Mouse (Mus musculus) kidney, adult 2 months (tissue): ENCODE data around the gene Abhd16a. TPM values are rescaled to one million over a fixed set of nuclear protein-coding genes. Genes with fewer than 3 reads are reported as not detected.

Experiments used
- DNase-seq: peaks from one replicate; pipeline ENCODE4 v3.0.0; 2021
- H3K27ac ChIP-seq: fragments of 200-500 bp; 2 replicates; pipeline ENCODE4 v1.5.1; 2012; ENCODE audit warnings: low read depth, low read length, control low read depth, inconsistent platforms; ENCODE audit not compliant: insufficient read depth
- H3K27me3 ChIP-seq: fragments of 200-500 bp; replicated peaks from 2 replicates; pipeline ENCODE4 v1.6.1; 2012; ENCODE audit warnings: mild to moderate bottlenecking, moderate library complexity, low read length, inconsistent platforms; ENCODE audit not compliant: control insufficient read depth, insufficient read depth
- H3K36me3 ChIP-seq: fragments of 200-500 bp; 2 replicates; pipeline ENCODE4 v1.6.1; 2012; ENCODE audit warnings: mild to moderate bottlenecking, moderate library complexity, low read length, inconsistent platforms; ENCODE audit not compliant: control insufficient read depth, insufficient read depth
- H3K4me1 ChIP-seq: fragments of 200-500 bp; 2 replicates; pipeline ENCODE4 v1.6.1; 2011; ENCODE audit warnings: low read length; ENCODE audit not compliant: control insufficient read depth, insufficient read depth
- H3K4me3 ChIP-seq: fragments of 200-500 bp; 2 replicates; pipeline ENCODE4 v1.5.1; 2011; ENCODE audit warnings: mild to moderate bottlenecking, low read depth, low read length, control low read depth; ENCODE audit not compliant: insufficient read depth
- CTCF ChIP-seq: fragments of 200-500 bp; conservative IDR thresholded peaks from 2 replicates; pipeline ENCODE4 v1.5.1; 2011; ENCODE audit warnings: low read depth, mild to moderate bottlenecking, control low read depth, low read length, moderate library complexity, mixed read lengths; ENCODE audit not compliant: insufficient read depth, insufficient read length
- POLR2A ChIP-seq: fragments of 200-500 bp; IDR thresholded peaks from one replicate; pipeline ENCODE4 v1.6.1; 2011; ENCODE audit warnings: low read depth, low read length, control low read depth
- whole genome bisulfite sequencing: fragments of 180-500 bp; shearing (Covaris S2); methylation state at CpG from one replicate; pipeline ENCODE4 v1.1.7; 2018; 5-methylcytosine and 5-hydroxymethylcytosine counted together
- polyA plus RNA-seq: library from polyadenylated mRNA; depleted of rRNA; stranded (reverse); fragments of >200 nt; gene quantifications from 2 replicates; pipeline ENCODE4 v1.2.3, GENCODE M21; 2012

Gene Abhd16a
- polyA plus RNA-seq, 1 experiment: 156 TPM

DNA sequence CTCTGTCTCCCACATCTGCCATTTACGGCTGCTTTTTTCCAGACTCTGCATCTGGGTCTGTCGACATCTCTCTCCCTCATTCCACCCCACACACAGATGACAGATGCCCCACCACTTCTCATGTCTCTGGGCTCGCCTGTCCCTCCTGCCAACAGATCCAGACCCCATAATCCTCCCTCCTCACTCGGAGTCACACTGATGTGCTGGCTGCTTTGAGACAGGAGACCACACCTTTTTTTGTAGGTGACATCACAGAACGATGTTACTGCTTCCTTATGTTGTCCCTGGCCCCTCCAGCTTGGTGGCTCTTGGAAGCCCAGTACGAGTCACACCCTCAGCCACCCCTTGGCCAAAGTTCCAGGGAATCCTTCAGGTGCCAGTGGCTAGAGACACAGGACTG is 8.8 kb upstream of the Abhd16a start:
- 70% methylated on average over 6 of the region's 6 CpGs for WGBS
- TF ChIP-seq POLR2A (no peak), CTCF (no peak)
- no peaks in the 10 kb centered on the region for H3K27me3 ChIP-seq
- no peak for DNase-seq
- H3K27ac ChIP-seq: no peak overlapping the region
- peaks cover 10% of the 10 kb centered on the region; the same call in 1 of the 2 replicates for H3K4me1 ChIP-seq
- no peak overlapping the region for H3K4me3 ChIP-seq
- H3K36me3 ChIP-seq: no peaks in the 10 kb centered on the region

DNA sequence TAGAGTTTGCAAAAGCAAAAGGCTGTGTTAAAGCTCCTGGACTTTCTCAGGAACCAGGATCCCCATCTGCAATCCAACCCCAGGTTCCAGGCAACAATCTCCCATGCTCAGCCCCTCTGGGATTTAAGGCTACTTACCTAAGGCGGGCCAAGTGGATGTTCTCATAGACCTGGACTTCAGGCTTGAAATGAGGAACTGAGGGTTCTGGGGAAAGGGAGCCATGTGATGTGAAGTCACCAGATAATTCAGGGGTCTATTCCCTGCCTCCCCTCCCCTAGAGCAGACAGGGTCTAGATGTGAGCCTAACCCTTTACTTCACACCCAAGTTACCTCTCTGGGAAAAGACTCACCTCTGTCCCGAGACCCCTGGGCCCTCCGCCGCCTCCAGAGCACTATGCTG is 8.4 kb upstream of the Abhd16a start:
- H3K36me3 ChIP-seq: no peaks in the 10 kb centered on the region
- no peak overlapping the region for H3K4me3 ChIP-seq
- no peaks in the 10 kb centered on the region for H3K27me3 ChIP-seq
- H3K4me1 ChIP-seq: peaks cover 10% of the 10 kb centered on the region; the same call in 1 of the 2 replicates
- DNase-seq: no peak
- TF ChIP-seq POLR2A: no peak
- no peak for TF ChIP-seq CTCF
- no peak overlapping the region for H3K27ac ChIP-seq
- 87% methylated on average over 4 of the region's 4 CpGs for WGBS

DNA sequence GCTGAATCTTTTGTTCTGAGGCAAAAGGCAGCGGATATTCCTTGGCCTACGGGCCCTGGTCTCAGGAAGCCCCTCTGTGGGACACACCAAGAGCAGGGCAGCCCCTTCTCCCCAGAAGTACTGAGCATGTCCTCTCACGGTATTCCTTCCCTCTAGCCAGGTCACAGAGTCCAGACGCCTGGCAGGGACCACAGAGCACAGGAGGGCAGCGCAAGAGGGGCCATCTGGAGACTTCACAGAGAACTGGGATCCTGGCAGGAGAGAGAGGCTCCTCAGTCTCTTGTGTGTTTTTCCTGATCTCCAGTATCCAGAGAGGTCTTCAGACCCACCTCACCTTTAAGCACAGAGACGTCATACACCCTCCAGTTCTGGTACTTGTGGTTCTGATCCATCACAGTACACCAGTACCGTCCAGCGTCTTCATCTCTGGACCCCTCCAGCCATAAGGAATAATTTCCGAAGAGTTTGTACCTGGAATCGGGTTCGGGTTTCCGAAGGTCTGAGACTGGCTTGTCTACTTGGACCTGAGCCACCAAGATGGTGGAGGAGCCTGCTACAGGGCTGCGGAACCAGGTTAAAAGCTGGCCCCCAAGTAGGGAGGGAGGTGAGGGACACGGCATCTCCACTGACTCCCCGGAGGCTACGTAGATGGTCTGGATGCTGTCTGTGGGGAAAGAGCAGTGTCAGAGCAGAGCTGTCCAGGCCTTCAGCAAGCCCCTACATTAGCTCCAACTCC is 6.1 kb upstream of the Abhd16a start:
- no peaks in the 10 kb centered on the region for H3K4me1 ChIP-seq
- 88% methylated on average over 16 of the region's 16 CpGs for WGBS
- no peak for TF ChIP-seq POLR2A
- no peak for TF ChIP-seq CTCF
- no peak overlapping the region for H3K4me3 ChIP-seq
- H3K27ac ChIP-seq: no peak overlapping the region
- no peaks in the 10 kb centered on the region for H3K27me3 ChIP-seq
- no peaks in the 10 kb centered on the region for H3K36me3 ChIP-seq
- no peak for DNase-seq

DNA sequence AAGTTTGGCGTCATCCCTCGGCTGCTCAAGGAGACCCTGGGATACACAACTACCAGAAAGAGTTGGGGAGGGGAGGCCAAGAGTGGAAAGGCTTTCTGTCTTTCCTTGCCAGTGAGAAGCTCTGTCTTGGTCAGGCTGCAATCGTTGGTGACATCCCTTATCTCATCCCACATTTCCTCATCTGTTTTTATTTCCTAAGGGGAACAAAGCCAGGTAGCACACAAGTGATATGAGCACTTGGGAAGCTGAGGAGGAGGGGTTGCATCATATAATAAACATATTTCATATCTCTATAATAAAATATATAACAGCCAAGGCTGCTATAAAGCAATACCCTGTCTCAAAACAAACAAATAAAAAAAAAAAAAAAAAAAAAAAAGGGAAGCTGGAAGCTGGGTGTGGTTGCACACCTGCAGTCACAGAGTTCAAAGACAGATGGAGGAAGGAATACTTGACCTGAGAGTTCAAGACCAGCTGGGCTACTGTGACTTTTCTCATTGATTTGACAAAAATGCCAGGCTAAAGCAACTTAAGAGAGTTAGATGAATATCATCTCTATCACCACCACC is 5.0 kb upstream of the Abhd16a start:
- Histone ChIP-seq H3K36me3 (no peaks in the 10 kb centered on the region), H3K27me3 (no peaks in the 10 kb centered on the region), H3K4me1 (no peaks in the 10 kb centered on the region), H3K4me3 (no peak overlapping the region), H3K27ac (no peak overlapping the region)
- WGBS: 69% methylated on average over 3 of the region's 3 CpGs
- no peak for TF ChIP-seq CTCF
- no peak for TF ChIP-seq POLR2A
- DNase-seq: no peak

DNA sequence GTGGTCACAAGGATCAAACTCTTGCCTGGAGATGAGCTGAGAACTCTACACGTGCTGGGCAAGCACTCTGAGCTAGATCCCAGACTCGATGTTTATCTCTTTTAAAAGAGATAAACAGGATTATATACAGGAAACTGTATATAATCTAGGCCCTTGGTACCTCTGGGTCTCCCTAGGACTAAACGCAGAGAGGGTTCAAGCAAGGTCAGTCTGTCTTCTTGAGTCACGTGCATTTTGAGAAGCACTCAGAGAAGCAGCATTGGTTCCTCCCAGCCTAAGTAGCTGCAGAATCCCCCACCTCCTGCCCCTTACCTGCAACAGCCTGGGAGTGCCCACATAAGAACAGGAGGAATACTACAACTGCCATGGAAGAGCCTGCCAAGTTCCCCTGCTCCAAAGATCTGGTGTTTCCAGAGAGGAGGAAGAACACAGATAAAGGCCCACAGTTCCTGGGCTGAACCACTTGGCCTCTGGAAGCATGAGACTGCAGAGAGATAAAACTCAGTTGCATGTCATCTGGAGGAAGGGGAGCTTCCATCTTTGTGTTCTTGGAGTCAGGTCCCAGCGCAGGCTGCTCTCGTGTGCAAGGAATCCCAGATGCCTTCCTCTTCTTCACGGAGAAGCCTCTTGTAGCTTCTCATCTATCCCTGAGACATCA is 3.7 kb upstream of the Abhd16a start, which contains the start of gene Ly6g6f:
Ly6g6f (minus strand) TSS at position 403 of the 658 bp plus-strand sequence.
- Histone ChIP-seq H3K27ac (no peak within 1 kb of the TSS), H3K36me3 (no peaks in the 10 kb centered on the region), H3K4me3 (no peak within 1 kb of the TSS), H3K4me1 (peaks cover 4% of the 10 kb centered on the region; the same call in 1 of the 2 replicates), H3K27me3 (no peaks in the 10 kb centered on the region)
- TF ChIP-seq CTCF (no peak), POLR2A (no peak)
- WGBS: 80% methylated on average over 7 of the region's 7 CpGs
- no peak for DNase-seq

DNA sequence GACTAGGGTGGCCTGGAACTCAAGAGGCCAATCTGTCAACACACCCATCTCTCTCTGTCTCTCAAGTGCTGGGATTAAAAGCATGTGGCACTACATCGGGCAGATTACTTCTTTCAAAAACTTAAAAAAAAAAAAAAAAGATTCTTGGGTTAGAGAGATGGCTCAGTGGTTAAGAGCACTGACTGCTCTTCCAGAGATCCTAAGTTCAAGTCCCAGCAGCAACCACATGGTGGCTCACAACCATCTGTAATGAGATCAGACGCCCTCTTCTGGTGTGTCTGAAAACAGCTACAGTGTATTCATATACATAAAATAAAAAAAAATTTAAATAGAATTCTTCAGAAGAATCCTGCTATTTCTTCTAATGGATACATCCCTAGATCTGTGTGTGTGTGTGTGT is 912 bp upstream of the Abhd16a start:
- Histone ChIP-seq H3K27me3 (no peaks in the 10 kb centered on the region), H3K4me1 (peaks cover 5% of the 10 kb centered on the region; the same call in 1 of the 2 replicates), H3K36me3 (peaks cover 3% of the 10 kb centered on the region; the same call in 1 of the 2 replicates), H3K27ac (no peak overlapping the region), H3K4me3 (no peak overlapping the region)
- WGBS: 53% methylated on average over 2 of the region's 2 CpGs
- TF ChIP-seq POLR2A (no peak), CTCF (no peak)
- no peak for DNase-seq
